Mouse (Mus musculus) lung, postnatal 0 days (tissue): ENCODE results near the gene Prrx1. TPM values are rescaled to one million over a fixed set of nuclear protein-coding genes. Genes with fewer than 3 reads are reported as not detected.
A peak's percentile ranks its signal among the peaks of the same experiment; 100 is the strongest.

Experiments
- ATAC-seq: fragments of 200-750 bp; cut with Nextera tagmentation; 2 replicates; pipeline ENCODE4 v1.8.0; 2017; ENCODE audit warnings: moderate library complexity
- DNase-seq: peaks from one replicate; pipeline ENCODE4 v3.0.0-alpha.2; 2016; ENCODE audit warnings: low spot score
- H3K27ac ChIP-seq: fragments of 300-500 bp; sonication (generic); 2 replicates; pipeline ENCODE4 v1.5.1; 2014; ENCODE audit warnings: antibody characterized with exemption, mild to moderate bottlenecking, low read length, mixed read lengths
- H3K27me3 ChIP-seq: fragments of 300-500 bp; sonication (generic); replicated peaks from 2 replicates; pipeline ENCODE4 v1.6.1; 2014; ENCODE audit warnings: low read length, mixed read lengths; ENCODE audit not compliant: insufficient read depth
- H3K36me3 ChIP-seq: fragments of 300-500 bp; sonication (generic); 2 replicates; pipeline ENCODE4 v1.6.1; 2014; ENCODE audit warnings: low read length, mixed read lengths; ENCODE audit not compliant: insufficient read depth
- H3K4me1 ChIP-seq: fragments of 300-500 bp; sonication (generic); 2 replicates; pipeline ENCODE4 v1.6.1; 2014; ENCODE audit warnings: antibody characterized with exemption, low read depth, low read length, mixed read lengths; ENCODE audit not compliant: insufficient read depth
- H3K4me2 ChIP-seq: fragments of 300-500 bp; sonication (generic); replicated peaks from 2 replicates; pipeline ENCODE4 v1.6.1; 2014; ENCODE audit warnings: low read depth, mild to moderate bottlenecking, low read length, moderate library complexity, mixed read lengths
- H3K4me3 ChIP-seq: fragments of 300-500 bp; sonication (generic); 2 replicates; pipeline ENCODE4 v1.5.1; 2014; ENCODE audit warnings: low read depth, low read length
- H3K9ac ChIP-seq: fragments of 300-500 bp; sonication (generic); replicated peaks from 2 replicates; pipeline ENCODE4 v1.6.1; 2014; ENCODE audit warnings: low read depth, mild to moderate bottlenecking
- H3K9me3 ChIP-seq: fragments of 300-500 bp; sonication (generic); 2 replicates; pipeline ENCODE4 v1.6.1; 2016; ENCODE audit warnings: low read length, mixed read lengths
- CTCF ChIP-seq: IDR thresholded peaks from 2 replicates; pipeline ENCODE4 v1.5.1; 2016; ENCODE audit warnings: antibody characterized with exemption, mild to moderate bottlenecking
- EP300 ChIP-seq: IDR thresholded peaks from 2 replicates; pipeline ENCODE4 v1.6.1; 2016; ENCODE audit warnings: antibody characterized with exemption, mild to moderate bottlenecking, control low read depth
- WGBS: fragments of 180-500 bp; shearing (Covaris S2); extraction: QIAGEN DNeasy Blood & Tissue Kit; methylation state at CpG from one replicate; pipeline ENCODE4 v1.1.7; 2014; 5-methylcytosine and 5-hydroxymethylcytosine counted together
- polyA plus RNA-seq: library from polyadenylated mRNA; unstranded; fragments of >200 nt; fragmentation: Nextera tagmentation; extraction: Ambion mirVana; gene quantifications from 2 replicates; pipeline ENCODE4 v1.2.1, GENCODE M21; 2015

Prrx1 gene
- polyA plus RNA-seq, 1 experiment from 2014 or later: 3.6 TPM

GRCm38 (mm10) chr1:163221767-163222166, 91.7 kb downstream of the Prrx1 start:
- no peaks in the 10 kb centered on the region for H3K4me1 ChIP-seq
- no peaks in the 10 kb centered on the region for H3K27me3 ChIP-seq
- H3K4me3 ChIP-seq: no peak overlapping the region
- no peak overlapping the region for H3K9ac ChIP-seq
- WGBS: 66% methylated on average over 1 of the region's 1 CpGs
- H3K4me2 ChIP-seq: no peak overlapping the region
- no peaks in the 10 kb centered on the region for H3K9me3 ChIP-seq
- no peak overlapping the region for H3K27ac ChIP-seq
- DNase-seq (no peak), ATAC-seq (no peak)
- TF ChIP-seq CTCF: no peak
- TF ChIP-seq EP300: no peak
- H3K36me3 ChIP-seq: no peaks in the 10 kb centered on the region

GRCm38 (mm10) chr1:163208919-163209867, 104.3 kb downstream of the Prrx1 start:
- no peak overlapping the region for H3K4me2 ChIP-seq
- H3K4me1 ChIP-seq: no peaks in the 10 kb centered on the region
- H3K9ac ChIP-seq: no peak overlapping the region
- H3K9me3 ChIP-seq: no peaks in the 10 kb centered on the region
- no peaks in the 10 kb centered on the region for H3K27me3 ChIP-seq
- no peak overlapping the region for H3K27ac ChIP-seq
- no peak for TF ChIP-seq EP300
- no peak for TF ChIP-seq CTCF
- ATAC-seq (no peak), DNase-seq (peak; percentile 11)
- WGBS: 53% methylated on average over 14 of the region's 14 CpGs
- H3K36me3 ChIP-seq: no peaks in the 10 kb centered on the region
- H3K4me3 ChIP-seq: no peak overlapping the region

GRCm38 (mm10) chr1:163198767-163199166, 114.7 kb downstream of the Prrx1 start:
- Histone ChIP-seq H3K9ac (no peak overlapping the region), H3K27me3 (no peaks in the 10 kb centered on the region), H3K9me3 (no peaks in the 10 kb centered on the region), H3K4me1 (no peaks in the 10 kb centered on the region), H3K27ac (no peak overlapping the region), H3K4me3 (no peak overlapping the region), H3K4me2 (no peak overlapping the region), H3K36me3 (no peaks in the 10 kb centered on the region)
- TF ChIP-seq CTCF: no peak
- no peak for TF ChIP-seq EP300
- ATAC-seq (peak; percentile 17; the same call in 1 of the 2 replicates), DNase-seq (peak; percentile 7)
- WGBS: 64% methylated on average over 2 of the region's 2 CpGs

GRCm38 (mm10) chr1:163198059-163198458, 115.5 kb downstream of the Prrx1 start:
- TF ChIP-seq CTCF: no peak
- TF ChIP-seq EP300: no peak
- Histone ChIP-seq H3K9me3 (no peaks in the 10 kb centered on the region), H3K4me3 (no peak overlapping the region), H3K36me3 (no peaks in the 10 kb centered on the region), H3K27ac (no peak overlapping the region), H3K27me3 (no peaks in the 10 kb centered on the region), H3K9ac (no peak overlapping the region), H3K4me1 (no peaks in the 10 kb centered on the region), H3K4me2 (no peak overlapping the region)
- 53% methylated on average over 4 of the region's 4 CpGs for WGBS
- ATAC-seq: no peak
- no peak for DNase-seq

Other genes with a start within 250 kb of the Prrx1 start
- not detected in 2 replicates for gene Mroh9, start 228.0 kb downstream of the Prrx1 start, polyA plus RNA-seq
- gene Gorab, start 90.0 kb upstream of the Prrx1 start, polyA plus RNA-seq: 9.6 and 11.1 TPM in 2 replicates